Comparison of ENCODE assay signal across 9 mouse cellular contexts in genomic region chr15:80257602-80258239, GRCm38 (mm10). TPM values are rescaled to one million over a fixed set of nuclear protein-coding genes. Genes with fewer than 3 reads are reported as not detected.
DNase-seq lines count a peak whose midpoint lies in the region; ATAC-seq lines count a peak whose summit lies in the region.
"Had no signal": no experiment of that assay in that cellular context is flagged by ENCODE, and none has a peak within 500 bp of the region (broad histone marks: within the 10 kb centered on the region; RNA-seq: fewer than 3 reads in every experiment).

No protein-coding gene starts in this region.

- peaks cover 81% of the 10 kb centered on the region for H3K4me1 ChIP-seq in megakaryocyte, embryonic 14.5 days
- peaks cover 47% of the 10 kb centered on the region for H3K4me1 ChIP-seq in hindbrain, embryonic 15.5 days (replicated peaks)
- peaks cover 36% of the 10 kb centered on the region for H3K4me1 ChIP-seq in midbrain, embryonic 12.5 days

- H3K36me3 ChIP-seq in megakaryocyte, embryonic 14.5 days (replicated peaks; ENCODE audit: low read length) = peaks cover 77% of the 10 kb centered on the region
- H3K36me3 ChIP-seq in hindbrain, embryonic 15.5 days = peaks cover 26% of the 10 kb centered on the region
- peaks cover 47% of the 10 kb centered on the region for H3K36me3 ChIP-seq in midbrain, embryonic 12.5 days

- no peak for ATAC-seq in megakaryocyte, adult 5-6 weeks (ENCODE audit: poor library complexity, severe bottlenecking)
- ATAC-seq in hindbrain, embryonic 15.5 days (ENCODE audit: low FRiP score, low read depth) = no peak
- ATAC-seq in midbrain, embryonic 12.5 days (ENCODE audit: low FRiP score, low read depth) = no peak
- ATAC-seq in frontal cortex, adult (ENCODE audit: low TSS enrichment) = no peak

- H3K27ac ChIP-seq in hindbrain, embryonic 15.5 days (replicated peaks) = peak overlapping the region; percentile 99
- peak overlapping the region; percentile 98; the same call in 1 of the 2 replicates for H3K27ac ChIP-seq in midbrain, embryonic 12.5 days (replicated peaks)

- H3K4me2 ChIP-seq in hindbrain, embryonic 15.5 days = peak overlapping the region; percentile 88
- H3K4me2 ChIP-seq in midbrain, embryonic 12.5 days (replicated peaks) = peak overlapping the region; percentile 96; the same call in 1 of the 2 replicates

- DNase-seq in cerebellum, postnatal 25 days = peak; percentile 50 to 65
- no peak for DNase-seq in layer of hippocampus, adult 18-20 months (ENCODE audit: low spot score in 2 of 2)
- DNase-seq in spleen, postnatal 4 days (ENCODE audit: low spot score in 2 of 2) = no peak

- H3K4me3 ChIP-seq in megakaryocyte, embryonic 14.5 days (replicated peaks) = peak overlapping the region; percentile 99
- peak overlapping the region; percentile 94 for H3K4me3 ChIP-seq in hindbrain, embryonic 15.5 days
- peak overlapping the region; percentile 99; the same call in 1 of the 2 replicates for H3K4me3 ChIP-seq in midbrain, embryonic 12.5 days

- 35% methylated on average over 4 of the region's 4 CpGs for WGBS in hindbrain, embryonic 15.5 days
- WGBS in midbrain, embryonic 12.5 days = 28% methylated on average over 4 of the region's 4 CpGs

- no peaks in the 10 kb centered on the region for H3K27me3 ChIP-seq in megakaryocyte, embryonic 14.5 days (replicated peaks)
- no peaks in the 10 kb centered on the region for H3K27me3 ChIP-seq in hindbrain, embryonic 15.5 days
- no peaks in the 10 kb centered on the region for H3K27me3 ChIP-seq in midbrain, embryonic 12.5 days

- H3K9me3 ChIP-seq in megakaryocyte, embryonic 14.5 days = no peaks in the 10 kb centered on the region
- no peaks in the 10 kb centered on the region for H3K9me3 ChIP-seq in hindbrain, embryonic 15.5 days
- H3K9me3 ChIP-seq in midbrain, embryonic 12.5 days = no peaks in the 10 kb centered on the region

- 0 out of 2 replicates have a peak overlapping the region, but pooled peaks have one; percentile 100 for H3K9ac ChIP-seq in hindbrain, embryonic 15.5 days
- H3K9ac ChIP-seq in midbrain, embryonic 12.5 days (replicated peaks) = no peak overlapping the region; the same call in 1 of the 2 replicates

RNA-seq across cellular contexts. Expression of gene Atf4, which starts 2.7 kb away (rescaled TPM):
- polyA plus RNA-seq in megakaryocyte, embryonic 14.5 days (2012; ENCODE audit: insufficient read depth, low replicate concordance) = 278 and 483 TPM in 2 replicates
- total RNA-seq in megakaryocyte, adult 5-6 weeks (2015) = 172 and 184 TPM in 2 replicates
- 253 and 263 TPM in 2 replicates for total RNA-seq in megakaryocyte, adult 5-6 weeks (2017)
- polyA plus RNA-seq in hindbrain, embryonic 15.5 days (2015; fragmentation: Nextera tagmentation; extraction: Ambion mirVana) = 112 and 116 TPM in 2 replicates
- polyA plus RNA-seq in midbrain, embryonic 12.5 days (2016; fragmentation: Nextera tagmentation; extraction: Ambion mirVana) = 128 and 134 TPM in 2 replicates
- 100 to 1,000 TPM in 1 of 2 experiments, 10 to 100 TPM in 1; 98.4 to 101 TPM for total RNA-seq in layer of hippocampus, adult 18-20 months (2021)

RNA-seq across cellular contexts. Expression of gene Rps19bp1, which starts 6.4 kb away (rescaled TPM):
- polyA plus RNA-seq in megakaryocyte, embryonic 14.5 days (2012; ENCODE audit: insufficient read depth, low replicate concordance) = 19.7 and 57.2 TPM in 2 replicates
- total RNA-seq in megakaryocyte, adult 5-6 weeks (2015) = 32.9 and 35.4 TPM in 2 replicates
- total RNA-seq in megakaryocyte, adult 5-6 weeks (2017) = 12.6 and 20.3 TPM in 2 replicates
- 76.2 and 76.7 TPM in 2 replicates for polyA plus RNA-seq in hindbrain, embryonic 15.5 days (2015; fragmentation: Nextera tagmentation; extraction: Ambion mirVana)
- 56.5 and 60.7 TPM in 2 replicates for polyA plus RNA-seq in midbrain, embryonic 12.5 days (2016; fragmentation: Nextera tagmentation; extraction: Ambion mirVana)
- 10 to 100 TPM; 36.1 to 40.0 TPM for total RNA-seq in layer of hippocampus, adult 18-20 months (2021)

RNA-seq across cellular contexts. Expression of gene AC140267.1, which starts 22.1 kb away (rescaled TPM):
- 6.2 TPM in 1 of 2 replicates, not detected in the other for polyA plus RNA-seq in megakaryocyte, embryonic 14.5 days (2012; ENCODE audit: insufficient read depth, low replicate concordance)
- total RNA-seq in megakaryocyte, adult 5-6 weeks (2015) = 2.4 and 9.5 TPM in 2 replicates
- total RNA-seq in megakaryocyte, adult 5-6 weeks (2017) = not detected in 2 replicates
- not detected in 2 replicates for polyA plus RNA-seq in hindbrain, embryonic 15.5 days (2015; fragmentation: Nextera tagmentation; extraction: Ambion mirVana)
- 4.1 TPM in 1 of 2 replicates, not detected in the other for polyA plus RNA-seq in midbrain, embryonic 12.5 days (2016; fragmentation: Nextera tagmentation; extraction: Ambion mirVana)
- 10 to 100 TPM; 15.2 to 19.6 TPM for total RNA-seq in layer of hippocampus, adult 18-20 months (2021)
- total RNA-seq: hematopoietic stem cell, adult 5-6 weeks had no signal

RNA-seq across cellular contexts. Expression of gene Mief1, which starts 23.9 kb away (rescaled TPM):
- polyA plus RNA-seq in megakaryocyte, embryonic 14.5 days (2012; ENCODE audit: insufficient read depth, low replicate concordance) = 13.5 and 36.4 TPM in 2 replicates
- 12.3 and 14.2 TPM in 2 replicates for total RNA-seq in megakaryocyte, adult 5-6 weeks (2015)
- 16.4 and 17.5 TPM in 2 replicates for total RNA-seq in megakaryocyte, adult 5-6 weeks (2017)
- polyA plus RNA-seq in hindbrain, embryonic 15.5 days (2015; fragmentation: Nextera tagmentation; extraction: Ambion mirVana) = 34.9 and 36.4 TPM in 2 replicates
- polyA plus RNA-seq in midbrain, embryonic 12.5 days (2016; fragmentation: Nextera tagmentation; extraction: Ambion mirVana) = 46.4 and 50.7 TPM in 2 replicates
- total RNA-seq in layer of hippocampus, adult 18-20 months (2021) = 10 to 100 TPM; 32.7 to 33.9 TPM

RNA-seq across cellular contexts. Expression of gene Cacna1i, which starts 29.3 kb away (rescaled TPM):
- polyA plus RNA-seq in megakaryocyte, embryonic 14.5 days (2012; ENCODE audit: insufficient read depth, low replicate concordance) = not detected in 2 replicates
- total RNA-seq in megakaryocyte, adult 5-6 weeks (2015) = 0.02 TPM in 1 of 2 replicates, not detected in the other
- not detected in 2 replicates for total RNA-seq in megakaryocyte, adult 5-6 weeks (2017)
- polyA plus RNA-seq in hindbrain, embryonic 15.5 days (2015; fragmentation: Nextera tagmentation; extraction: Ambion mirVana) = 0.64 and 0.73 TPM in 2 replicates
- 0.08 and 0.17 TPM in 2 replicates for polyA plus RNA-seq in midbrain, embryonic 12.5 days (2016; fragmentation: Nextera tagmentation; extraction: Ambion mirVana)
- 10 to 100 TPM; 44.2 to 46.2 TPM for total RNA-seq in layer of hippocampus, adult 18-20 months (2021)
- total RNA-seq: hematopoietic stem cell, adult 5-6 weeks had no signal

Comparison
In these comparisons a context has a peak if more than half of its experiments do, and no peak if none do; other contexts are left out.
1. DNase-seq: peak in cerebellum, postnatal 25 days (2 of 2); none in layer of hippocampus, adult 18-20 months (0 of 2) and spleen, postnatal 4 days (0 of 2).
2. Peak in every context shown above with its lines, with median percentiles within 50 percentile points of each other: H3K4me3 ChIP-seq.